Mouse (Mus musculus): ENCODE data around the gene Zfp408. TPM values are rescaled to one million over a fixed set of nuclear protein-coding genes. Genes with fewer than 3 reads are reported as not detected.

Zfp408 gene
- 6.5 and 10.2 TPM in 2 replicates for polyA plus RNA-seq (2014; fragmentation: Nextera tagmentation; extraction: Ambion mirVana)

DNA sequence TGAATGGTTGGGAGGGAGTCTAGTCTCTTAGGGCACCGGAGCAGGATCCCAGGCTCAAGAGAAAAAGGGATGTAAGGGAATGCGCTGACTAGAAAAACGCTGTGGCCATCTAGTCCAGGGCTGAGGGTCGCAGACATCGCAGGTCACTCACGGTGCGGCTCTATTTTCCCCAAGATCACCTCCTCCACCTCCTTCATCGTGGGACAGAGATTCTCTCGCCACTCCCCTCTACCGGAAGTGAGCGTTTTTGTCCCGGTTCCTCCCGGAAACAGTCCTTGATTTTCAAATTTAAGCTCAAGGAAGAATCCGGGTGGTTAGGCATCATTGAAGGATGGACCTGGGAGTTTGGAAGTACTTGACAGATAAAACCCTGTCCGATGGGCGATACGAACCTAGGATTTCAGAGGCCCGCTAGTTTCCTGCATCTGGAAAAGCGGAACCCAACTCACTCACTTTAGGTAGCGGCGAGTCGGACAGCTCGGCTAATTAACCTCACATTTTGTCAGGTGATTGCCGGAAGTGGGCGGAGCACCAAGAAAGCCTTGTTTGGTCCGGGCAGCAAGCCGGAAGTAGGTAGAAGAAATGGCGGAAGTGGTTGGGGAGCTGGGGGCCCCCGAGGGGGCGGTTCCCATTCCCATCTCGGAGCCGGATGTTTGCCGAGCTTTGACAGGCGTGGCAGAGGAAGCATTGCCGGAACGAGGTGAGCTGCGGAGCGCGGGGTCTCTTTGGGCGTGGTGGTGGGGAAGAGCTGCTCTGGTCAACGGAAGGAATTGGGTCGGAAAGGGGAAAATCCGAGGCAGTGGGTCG lies at the start of gene Zfp408, which contains the start of gene Arhgap1:
Gene Zfp408, minus strand, starts transcription at position 239 of the 807 bp plus-strand sequence.
Gene Arhgap1, plus strand, starts transcription at position 308 of the 807 bp plus-strand sequence.
- Histone ChIP-seq H3K9ac (ENCODE audit: low read depth, low read length) (peak within 1 kb of the TSS; percentile 91), H3K4me3 (ENCODE audit: low read depth, low read length) (peak within 1 kb of the TSS; percentile 75), H3K27ac (ENCODE audit: low read depth, low read length) (peak within 1 kb of the TSS; percentile 78), H3K27me3 (ENCODE audit: control insufficient read depth, insufficient read depth, low read length) (no peaks in the 10 kb centered on the region), H3K4me2 (replicated peaks; ENCODE audit: low read depth, low read length) (peak within 1 kb of the TSS; percentile 97), H3K9me3 (ENCODE audit: control insufficient read depth, low read length) (no peaks in the 10 kb centered on the region), H3K4me1 (replicated peaks; ENCODE audit: control insufficient read depth, insufficient read depth, low read length) (0 out of 2 replicates have a peak, but pooled peaks cover 2% of the 10 kb centered on the region), H3K36me3 (ENCODE audit: control insufficient read depth, insufficient read depth, low read length) (peaks cover 13% of the 10 kb centered on the region)
- WGBS = under 1% methylated on average over 44 of the region's 44 CpGs
- DNase-seq (ENCODE audit: low spot score) (peak; percentile 98), ATAC-seq (ENCODE audit: low FRiP score) (peak; percentile 92)

- Histone ChIP-seq H3K4me1 (replicated peaks; ENCODE audit: control insufficient read depth, insufficient read depth, low read length) (no peaks in the 10 kb centered on the region), H3K36me3 (ENCODE audit: control insufficient read depth, insufficient read depth, low read length) (no peaks in the 10 kb centered on the region), H3K4me2 (replicated peaks; ENCODE audit: low read depth, low read length) (no peak overlapping the region), H3K27ac (ENCODE audit: low read depth, low read length) (no peak overlapping the region), H3K9ac (ENCODE audit: low read depth, low read length) (no peak overlapping the region), H3K9me3 (ENCODE audit: control insufficient read depth, low read length) (no peaks in the 10 kb centered on the region), H3K4me3 (ENCODE audit: low read depth, low read length) (no peak overlapping the region), H3K27me3 (ENCODE audit: control insufficient read depth, insufficient read depth, low read length) (no peaks in the 10 kb centered on the region)
- no peak for DNase-seq (ENCODE audit: low spot score)
- WGBS = 95% methylated on average over 1 of the region's 1 CpGs
- no peak for ATAC-seq (ENCODE audit: low FRiP score)
Observed at GRCm38 (mm10) chr2:91699225-91699624, 49.6 kb upstream of the Zfp408 start.

- Histone ChIP-seq H3K4me3 (ENCODE audit: low read depth, low read length) (no peak overlapping the region), H3K9ac (ENCODE audit: low read depth, low read length) (no peak overlapping the region), H3K4me2 (replicated peaks; ENCODE audit: low read depth, low read length) (no peak overlapping the region), H3K4me1 (replicated peaks; ENCODE audit: control insufficient read depth, insufficient read depth, low read length) (no peaks in the 10 kb centered on the region), H3K36me3 (ENCODE audit: control insufficient read depth, insufficient read depth, low read length) (no peaks in the 10 kb centered on the region), H3K27ac (ENCODE audit: low read depth, low read length) (no peak overlapping the region), H3K27me3 (ENCODE audit: control insufficient read depth, insufficient read depth, low read length) (no peaks in the 10 kb centered on the region), H3K9me3 (ENCODE audit: control insufficient read depth, low read length) (no peaks in the 10 kb centered on the region)
- ATAC-seq (ENCODE audit: low FRiP score) (no peak), DNase-seq (ENCODE audit: low spot score) (no peak)
- WGBS = 96% methylated on average over 1 of the region's 1 CpGs
Observed at GRCm38 (mm10) chr2:91696225-91696590, 46.6 kb upstream of the Zfp408 start.

- no peaks in the 10 kb centered on the region for H3K4me1 ChIP-seq (replicated peaks; ENCODE audit: control insufficient read depth, insufficient read depth, low read length)
- H3K9me3 ChIP-seq (ENCODE audit: control insufficient read depth, low read length) = no peaks in the 10 kb centered on the region
- ATAC-seq (ENCODE audit: low FRiP score) (no peak), DNase-seq (ENCODE audit: low spot score) (no peak)
- H3K9ac ChIP-seq (ENCODE audit: low read depth, low read length) = no peak overlapping the region
- H3K27ac ChIP-seq (ENCODE audit: low read depth, low read length) = no peak overlapping the region
- no peak overlapping the region for H3K4me2 ChIP-seq (replicated peaks; ENCODE audit: low read depth, low read length)
- no peaks in the 10 kb centered on the region for H3K27me3 ChIP-seq (ENCODE audit: control insufficient read depth, insufficient read depth, low read length)
- 92% methylated on average over 10 of the region's 10 CpGs for WGBS
- no peak overlapping the region for H3K4me3 ChIP-seq (ENCODE audit: low read depth, low read length)
- no peaks in the 10 kb centered on the region for H3K36me3 ChIP-seq (ENCODE audit: control insufficient read depth, insufficient read depth, low read length)
Observed at GRCm38 (mm10) chr2:91695436-91696224, 46.0 kb upstream of the Zfp408 start.

GRCm38 (mm10) chr2:91689452-91689851 lies 39.9 kb upstream of the Zfp408 start:
- Histone ChIP-seq H3K4me3 (ENCODE audit: low read depth, low read length) (no peak overlapping the region), H3K9ac (ENCODE audit: low read depth, low read length) (no peak overlapping the region), H3K27ac (ENCODE audit: low read depth, low read length) (no peak overlapping the region), H3K4me2 (replicated peaks; ENCODE audit: low read depth, low read length) (no peak overlapping the region), H3K36me3 (ENCODE audit: control insufficient read depth, insufficient read depth, low read length) (no peaks in the 10 kb centered on the region), H3K9me3 (ENCODE audit: control insufficient read depth, low read length) (no peaks in the 10 kb centered on the region), H3K27me3 (ENCODE audit: control insufficient read depth, insufficient read depth, low read length) (no peaks in the 10 kb centered on the region), H3K4me1 (replicated peaks; ENCODE audit: control insufficient read depth, insufficient read depth, low read length) (no peaks in the 10 kb centered on the region)
- ATAC-seq (ENCODE audit: low FRiP score) (no peak), DNase-seq (ENCODE audit: low spot score) (no peak)
- WGBS = 87% methylated on average over 7 of the region's 7 CpGs

DNA sequence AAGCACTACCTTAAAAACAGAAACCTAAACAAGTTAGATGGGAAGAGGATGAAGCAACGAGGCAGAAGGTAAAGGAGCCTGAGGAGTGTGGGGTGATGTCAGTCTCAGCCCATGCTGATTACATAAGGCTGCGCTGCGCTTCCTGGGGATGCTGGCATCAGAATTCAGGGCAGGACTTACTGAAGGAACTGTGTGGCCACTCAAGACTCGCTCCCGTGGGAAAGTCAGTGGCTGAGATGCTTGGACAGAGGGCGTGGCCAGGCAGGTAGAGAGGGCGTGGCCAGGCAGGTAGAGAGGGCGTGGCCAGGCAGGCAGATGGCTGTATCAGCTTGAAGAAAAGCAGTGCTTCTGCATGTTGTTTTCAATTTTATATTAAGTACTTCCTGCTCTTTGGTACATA lies 34.3 kb upstream of the Zfp408 start:
- H3K36me3 ChIP-seq (ENCODE audit: control insufficient read depth, insufficient read depth, low read length) = no peaks in the 10 kb centered on the region
- 77% methylated on average over 8 of the region's 8 CpGs for WGBS
- no peaks in the 10 kb centered on the region for H3K4me1 ChIP-seq (replicated peaks; ENCODE audit: control insufficient read depth, insufficient read depth, low read length)
- no peak for ATAC-seq (ENCODE audit: low FRiP score)
- no peak for DNase-seq (ENCODE audit: low spot score)
- H3K27ac ChIP-seq (ENCODE audit: low read depth, low read length) = no peak overlapping the region
- H3K4me3 ChIP-seq (ENCODE audit: low read depth, low read length) = no peak overlapping the region
- H3K9me3 ChIP-seq (ENCODE audit: control insufficient read depth, low read length) = no peaks in the 10 kb centered on the region
- H3K9ac ChIP-seq (ENCODE audit: low read depth, low read length) = no peak overlapping the region
- H3K27me3 ChIP-seq (ENCODE audit: control insufficient read depth, insufficient read depth, low read length) = no peaks in the 10 kb centered on the region
- H3K4me2 ChIP-seq (replicated peaks; ENCODE audit: low read depth, low read length) = no peak overlapping the region

DNA sequence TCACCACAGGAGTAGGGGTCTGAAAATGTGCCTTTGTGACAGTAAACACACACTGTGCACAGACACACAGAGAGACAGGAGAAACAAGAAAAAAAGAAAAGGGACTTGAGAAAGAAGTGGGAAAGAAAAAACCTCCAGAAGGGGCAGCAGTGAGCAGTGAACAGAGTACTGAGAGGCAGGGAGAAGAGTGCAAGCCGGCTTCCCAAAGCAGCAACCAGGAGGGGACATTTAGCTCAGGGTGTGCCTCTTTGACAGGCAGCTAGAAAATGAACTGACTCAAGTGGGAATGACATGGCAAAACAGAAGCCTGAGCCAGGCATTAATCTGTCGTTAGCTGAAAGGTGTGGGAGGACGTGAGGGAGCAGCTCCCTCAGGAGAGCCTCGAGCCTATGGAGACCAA lies 33.3 kb upstream of the Zfp408 start:
- no peaks in the 10 kb centered on the region for H3K27me3 ChIP-seq (ENCODE audit: control insufficient read depth, insufficient read depth, low read length)
- no peak overlapping the region for H3K4me3 ChIP-seq (ENCODE audit: low read depth, low read length)
- H3K9me3 ChIP-seq (ENCODE audit: control insufficient read depth, low read length) = no peaks in the 10 kb centered on the region
- no peak overlapping the region for H3K27ac ChIP-seq (ENCODE audit: low read depth, low read length)
- DNase-seq (ENCODE audit: low spot score) (peak; percentile 58), ATAC-seq (ENCODE audit: low FRiP score) (no peak)
- H3K36me3 ChIP-seq (ENCODE audit: control insufficient read depth, insufficient read depth, low read length) = no peaks in the 10 kb centered on the region
- WGBS = 52% methylated on average over 4 of the region's 4 CpGs
- no peak overlapping the region for H3K4me2 ChIP-seq (replicated peaks; ENCODE audit: low read depth, low read length)
- no peak overlapping the region for H3K9ac ChIP-seq (ENCODE audit: low read depth, low read length)
- H3K4me1 ChIP-seq (replicated peaks; ENCODE audit: control insufficient read depth, insufficient read depth, low read length) = no peaks in the 10 kb centered on the region

GRCm38 (mm10) chr2:91676961-91677360 lies 27.4 kb upstream of the Zfp408 start:
- Histone ChIP-seq H3K36me3 (ENCODE audit: control insufficient read depth, insufficient read depth, low read length) (0 out of 2 replicates have a peak, but pooled peaks cover 6% of the 10 kb centered on the region), H3K9ac (ENCODE audit: low read depth, low read length) (no peak overlapping the region), H3K4me2 (replicated peaks; ENCODE audit: low read depth, low read length) (no peak overlapping the region), H3K4me1 (replicated peaks; ENCODE audit: control insufficient read depth, insufficient read depth, low read length) (no peaks in the 10 kb centered on the region), H3K9me3 (ENCODE audit: control insufficient read depth, low read length) (no peaks in the 10 kb centered on the region), H3K4me3 (ENCODE audit: low read depth, low read length) (no peak overlapping the region), H3K27me3 (ENCODE audit: control insufficient read depth, insufficient read depth, low read length) (no peaks in the 10 kb centered on the region), H3K27ac (ENCODE audit: low read depth, low read length) (no peak overlapping the region)
- DNase-seq (ENCODE audit: low spot score) (no peak), ATAC-seq (ENCODE audit: low FRiP score) (no peak)

Data from hindbrain, embryonic 11.5 days (tissue).